Mouse (Mus musculus): ENCODE data around the gene Wbp4.

- TF ChIP-seq CTCF (IDR thresholded peaks at IDR 0.05) = no peak
- TF ChIP-seq EP300 (IDR thresholded peaks at IDR 0.05) = peak; percentile 84
These were observed 55.2 kb downstream of the Wbp4 start, which contains the start of gene Kbtbd7 for GRCm38 (mm10) chr14:79425979-79426729.
